Mouse (Mus musculus): ENCODE results near the gene Sh3rf1. TPM values are rescaled to one million over a fixed set of nuclear protein-coding genes. Genes with fewer than 3 reads are reported as not detected.

Gene Sh3rf1
- polyA plus RNA-seq, 1 experiment, result 3.8 TPM

GRCm38 (mm10) chr8:61306501-61307112, 82.9 kb downstream of the Sh3rf1 start:
- H3K4me3 ChIP-seq (ENCODE audit: insufficient read depth, poor library complexity, severe bottlenecking), result no peak overlapping the region
- TF ChIP-seq MYOD1 (IDR thresholded peaks at IDR 0.05; ENCODE audit: control insufficient read depth, insufficient read length, low read depth) (no peak), FOSL1 (IDR thresholded peaks at IDR 0.05; ENCODE audit: insufficient read depth, low read length, poor library complexity, severe bottlenecking) (no peak), MYOG (IDR thresholded peaks at IDR 0.05; ENCODE audit: control insufficient read depth, extremely low read depth, insufficient read length) (no peak), USF1 (IDR thresholded peaks at IDR 0.05; ENCODE audit: low read depth) (no peak), CTCF (IDR thresholded peaks at IDR 0.05; ENCODE audit: control insufficient read depth, insufficient read depth, insufficient read length) (no peak), MAX (IDR thresholded peaks at IDR 0.05) (no peak), CEBPB (IDR thresholded peaks at IDR 0.05; ENCODE audit: low read depth) (no peak)
- H3K79me2 ChIP-seq (ENCODE audit: control insufficient read depth, insufficient read depth), result no peaks in the 10 kb centered on the region
- H3ac ChIP-seq (ENCODE audit: control insufficient read depth, insufficient read length, low read depth), result no peak overlapping the region
- H3K79me3 ChIP-seq (ENCODE audit: low read depth), result no peaks in the 10 kb centered on the region
- H3K27me3 ChIP-seq (ENCODE audit: control insufficient read depth, insufficient read depth, insufficient read length), result no peaks in the 10 kb centered on the region
- no peaks in the 10 kb centered on the region for H3K36me3 ChIP-seq (ENCODE audit: control insufficient read depth, insufficient read depth)

- Histone ChIP-seq H3K79me2 (ENCODE audit: control insufficient read depth, insufficient read depth) (no peaks in the 10 kb centered on the region), H3K79me3 (ENCODE audit: low read depth) (no peaks in the 10 kb centered on the region), H3K27me3 (ENCODE audit: control insufficient read depth, insufficient read depth, insufficient read length) (no peaks in the 10 kb centered on the region), H3K4me3 (ENCODE audit: insufficient read depth, poor library complexity, severe bottlenecking) (no peak overlapping the region), H3ac (ENCODE audit: control insufficient read depth, insufficient read length, low read depth) (no peak overlapping the region), H3K36me3 (ENCODE audit: control insufficient read depth, insufficient read depth) (no peaks in the 10 kb centered on the region)
- TF ChIP-seq MYOG (IDR thresholded peaks at IDR 0.05; ENCODE audit: control insufficient read depth, extremely low read depth, insufficient read length), result no peak
- TF ChIP-seq CTCF (IDR thresholded peaks at IDR 0.05; ENCODE audit: control insufficient read depth, insufficient read depth, insufficient read length), result no peak
- no peak for TF ChIP-seq FOSL1 (IDR thresholded peaks at IDR 0.05; ENCODE audit: insufficient read depth, low read length, poor library complexity, severe bottlenecking)
- no peak for TF ChIP-seq MAX (IDR thresholded peaks at IDR 0.05)
- no peak for TF ChIP-seq CEBPB (IDR thresholded peaks at IDR 0.05; ENCODE audit: low read depth)
- no peak for TF ChIP-seq USF1 (IDR thresholded peaks at IDR 0.05; ENCODE audit: low read depth)
- TF ChIP-seq MYOD1 (IDR thresholded peaks at IDR 0.05; ENCODE audit: control insufficient read depth, insufficient read length, low read depth), result no peak
These were observed 85.2 kb downstream of the Sh3rf1 start for GRCm38 (mm10) chr8:61308896-61309295.

- H3K4me3 ChIP-seq (ENCODE audit: insufficient read depth, poor library complexity, severe bottlenecking), result no peak overlapping the region
These were observed 86.1 kb downstream of the Sh3rf1 start for GRCm38 (mm10) chr8:61309530-61310402.

GRCm38 (mm10) chr8:61310403-61310871, 86.8 kb downstream of the Sh3rf1 start:
- Histone ChIP-seq H3K36me3 (ENCODE audit: control insufficient read depth, insufficient read depth) (no peaks in the 10 kb centered on the region), H3K27me3 (ENCODE audit: control insufficient read depth, insufficient read depth, insufficient read length) (no peaks in the 10 kb centered on the region), H3K79me3 (ENCODE audit: low read depth) (no peaks in the 10 kb centered on the region), H3ac (ENCODE audit: control insufficient read depth, insufficient read length, low read depth) (no peak overlapping the region), H3K4me3 (ENCODE audit: insufficient read depth, poor library complexity, severe bottlenecking) (no peak overlapping the region), H3K79me2 (ENCODE audit: control insufficient read depth, insufficient read depth) (no peaks in the 10 kb centered on the region)
- TF ChIP-seq MYOG (IDR thresholded peaks at IDR 0.05; ENCODE audit: control insufficient read depth, extremely low read depth, insufficient read length), result no peak
- no peak for TF ChIP-seq MYOD1 (IDR thresholded peaks at IDR 0.05; ENCODE audit: control insufficient read depth, insufficient read length, low read depth)
- no peak for TF ChIP-seq CTCF (IDR thresholded peaks at IDR 0.05; ENCODE audit: control insufficient read depth, insufficient read depth, insufficient read length)
- no peak for TF ChIP-seq MAX (IDR thresholded peaks at IDR 0.05)
- TF ChIP-seq USF1 (IDR thresholded peaks at IDR 0.05; ENCODE audit: low read depth), result no peak
- no peak for TF ChIP-seq FOSL1 (IDR thresholded peaks at IDR 0.05; ENCODE audit: insufficient read depth, low read length, poor library complexity, severe bottlenecking)
- TF ChIP-seq CEBPB (IDR thresholded peaks at IDR 0.05; ENCODE audit: low read depth), result no peak

More at GRCm38 (mm10) chr8:61309530-61310402, 86.1 kb downstream of the Sh3rf1 start:
- Histone ChIP-seq H3K36me3 (ENCODE audit: control insufficient read depth, insufficient read depth) (no peaks in the 10 kb centered on the region), H3K27me3 (ENCODE audit: control insufficient read depth, insufficient read depth, insufficient read length) (no peaks in the 10 kb centered on the region), H3K79me2 (ENCODE audit: control insufficient read depth, insufficient read depth) (no peaks in the 10 kb centered on the region), H3ac (ENCODE audit: control insufficient read depth, insufficient read length, low read depth) (no peak overlapping the region), H3K79me3 (ENCODE audit: low read depth) (no peaks in the 10 kb centered on the region)
- no peak for TF ChIP-seq MYOD1 (IDR thresholded peaks at IDR 0.05; ENCODE audit: control insufficient read depth, insufficient read length, low read depth)
- no peak for TF ChIP-seq CTCF (IDR thresholded peaks at IDR 0.05; ENCODE audit: control insufficient read depth, insufficient read depth, insufficient read length)
- TF ChIP-seq MAX (IDR thresholded peaks at IDR 0.05), result no peak
- TF ChIP-seq CEBPB (IDR thresholded peaks at IDR 0.05; ENCODE audit: low read depth), result no peak
- no peak for TF ChIP-seq USF1 (IDR thresholded peaks at IDR 0.05; ENCODE audit: low read depth)
- TF ChIP-seq FOSL1 (IDR thresholded peaks at IDR 0.05; ENCODE audit: insufficient read depth, low read length, poor library complexity, severe bottlenecking), result no peak
- no peak for TF ChIP-seq MYOG (IDR thresholded peaks at IDR 0.05; ENCODE audit: control insufficient read depth, extremely low read depth, insufficient read length)

- Histone ChIP-seq H3K36me3 (ENCODE audit: control insufficient read depth, insufficient read depth) (no peaks in the 10 kb centered on the region), H3K27me3 (ENCODE audit: control insufficient read depth, insufficient read depth, insufficient read length) (no peaks in the 10 kb centered on the region), H3K79me2 (ENCODE audit: control insufficient read depth, insufficient read depth) (no peaks in the 10 kb centered on the region), H3K4me3 (ENCODE audit: insufficient read depth, poor library complexity, severe bottlenecking) (no peak overlapping the region), H3ac (ENCODE audit: control insufficient read depth, insufficient read length, low read depth) (no peak overlapping the region), H3K79me3 (ENCODE audit: low read depth) (no peaks in the 10 kb centered on the region)
- TF ChIP-seq CTCF (IDR thresholded peaks at IDR 0.05; ENCODE audit: control insufficient read depth, insufficient read depth, insufficient read length) (no peak), MYOD1 (IDR thresholded peaks at IDR 0.05; ENCODE audit: control insufficient read depth, insufficient read length, low read depth) (no peak), MYOG (IDR thresholded peaks at IDR 0.05; ENCODE audit: control insufficient read depth, extremely low read depth, insufficient read length) (no peak), FOSL1 (IDR thresholded peaks at IDR 0.05; ENCODE audit: insufficient read depth, low read length, poor library complexity, severe bottlenecking) (no peak), USF1 (IDR thresholded peaks at IDR 0.05; ENCODE audit: low read depth) (no peak), MAX (IDR thresholded peaks at IDR 0.05) (no peak), CEBPB (IDR thresholded peaks at IDR 0.05; ENCODE audit: low read depth) (no peak)
These were observed 89.3 kb downstream of the Sh3rf1 start for GRCm38 (mm10) chr8:61313016-61313415.

All from C2C12 (cell line).